Comparison of ENCODE assay signal across 13 mouse cellular contexts in the genomic region with DNA sequence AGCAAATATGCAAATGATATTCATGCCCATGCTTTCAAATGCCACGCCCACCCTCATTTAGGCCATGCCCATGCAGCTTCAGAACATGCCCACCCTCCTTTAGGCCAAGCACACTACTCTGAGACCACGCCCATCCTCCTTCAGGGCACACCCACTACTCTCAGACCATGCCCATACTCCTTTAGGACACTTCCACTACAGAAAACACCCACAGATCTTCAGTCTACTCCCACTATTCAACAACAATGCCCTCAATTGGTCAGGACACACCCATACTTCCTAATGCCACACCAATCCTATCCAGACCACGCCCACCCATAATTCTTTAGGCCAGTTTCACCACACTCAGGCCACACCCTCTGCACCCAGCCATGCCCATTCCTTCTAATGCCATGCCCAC.
DNase-seq lines count a peak whose midpoint lies in the region; ATAC-seq lines count a peak whose summit lies in the region.
"Had no signal": no experiment of that assay in that cellular context is flagged by ENCODE, and none has a peak within 500 bp of the region (broad histone marks: within the 10 kb centered on the region; RNA-seq: fewer than 3 reads in every experiment).

No protein-coding gene starts in this region.

- no peaks in the 10 kb centered on the region for H3K36me3 ChIP-seq in hindbrain, embryonic 10.5 days
- H3K36me3 ChIP-seq in kidney, embryonic 15.5 days: no peaks in the 10 kb centered on the region
- H3K36me3 ChIP-seq: heart, embryonic 10.5 days; midbrain, embryonic 10.5 days had no signal

- peak; percentile 20 for DNase-seq in adrenal gland, postnatal 14 days
- DNase-seq in adrenal gland, adult 18-20 months (ENCODE audit: low spot score in 2 of 2): no peak
- peak; percentile 32 for DNase-seq in lung, postnatal 10 days
- DNase-seq in lung, postnatal 14 days: no peak
- peak; percentile 7 for DNase-seq in T-cell, adult 2 months (ENCODE audit: low spot score)
- peak; percentile 26 for DNase-seq in retina, postnatal 1 day
- DNase-seq in hindbrain, embryonic 10.5 days (ENCODE audit: low spot score): no peak
- DNase-seq: adrenal gland, postnatal 25 days had no signal

- ATAC-seq in kidney, embryonic 15.5 days (replicated peaks; ENCODE audit: low FRiP score): no peak
- ATAC-seq: forebrain, embryonic 16.5 days had no signal

- WGBS in hindbrain, embryonic 10.5 days: 93% methylated on average over 3 of the region's 3 CpGs
- WGBS in kidney, embryonic 15.5 days: 92% methylated on average over 3 of the region's 3 CpGs

- no peaks in the 10 kb centered on the region for H3K27me3 ChIP-seq in hindbrain, embryonic 10.5 days (ENCODE audit: insufficient read depth, poor library complexity, severe bottlenecking)
- no peaks in the 10 kb centered on the region for H3K27me3 ChIP-seq in kidney, embryonic 15.5 days

- no peak overlapping the region for H3K27ac ChIP-seq in hindbrain, embryonic 10.5 days
- no peak overlapping the region for H3K27ac ChIP-seq in kidney, embryonic 15.5 days
- H3K27ac ChIP-seq: heart, embryonic 10.5 days; midbrain, embryonic 10.5 days had no signal

- no peak overlapping the region for H3K4me2 ChIP-seq in kidney, embryonic 15.5 days
- H3K4me2 ChIP-seq: liver, embryonic 11.5 days had no signal

- H3K4me1 ChIP-seq in hindbrain, embryonic 10.5 days (replicated peaks): peaks cover 8% of the 10 kb centered on the region; the same call in 1 of the 2 replicates
- H3K4me1 ChIP-seq in kidney, embryonic 15.5 days: peaks cover 8% of the 10 kb centered on the region; the same call in 1 of the 2 replicates
- H3K4me1 ChIP-seq: heart, embryonic 10.5 days had no signal

- H3K4me3 ChIP-seq in hindbrain, embryonic 10.5 days: no peak overlapping the region
- no peak overlapping the region for H3K4me3 ChIP-seq in kidney, embryonic 15.5 days (replicated peaks)
- H3K4me3 ChIP-seq: heart, embryonic 10.5 days; midbrain, embryonic 10.5 days had no signal

- H3K9ac ChIP-seq in kidney, embryonic 15.5 days: no peak overlapping the region

- H3K9me3 ChIP-seq in hindbrain, embryonic 10.5 days: peaks cover 19% of the 10 kb centered on the region
- 0 out of 2 replicates have a peak, but pooled peaks cover 4% of the 10 kb centered on the region for H3K9me3 ChIP-seq in kidney, embryonic 15.5 days (replicated peaks)

Comparison
In these comparisons a context has a peak if more than half of its experiments do, and no peak if none do; other contexts are left out.
1. DNase-seq: peak in adrenal gland, postnatal 14 days (single experiment), lung, postnatal 10 days (single experiment), T-cell, adult 2 months (single experiment) and retina, postnatal 1 day (single experiment); none in adrenal gland, adult 18-20 months (0 of 2), lung, postnatal 14 days (single experiment) and hindbrain, embryonic 10.5 days (single experiment).